Mouse (Mus musculus) liver (tissue): Measurements from ENCODE around the gene Lrp5.
A peak's percentile ranks its signal among the peaks of the same experiment; 100 is the strongest.

Experiments
- DNase-seq: peaks from one replicate; pipeline ENCODE4 v3.0.0-alpha.2; 2020; ENCODE audit warnings: mixed read lengths

Lrp5 gene

GRCm38 (mm10) chr19:3653508-3653907, 32.9 kb downstream of the Lrp5 start:
- no peak for DNase-seq

- no peak for DNase-seq
These were observed 34.4 kb downstream of the Lrp5 start for GRCm38 (mm10) chr19:3651989-3652388.

GRCm38 (mm10) chr19:3651220-3651619, 35.1 kb downstream of the Lrp5 start:
- no peak for DNase-seq

- DNase-seq, result no peak
These were observed 35.9 kb downstream of the Lrp5 start for GRCm38 (mm10) chr19:3650448-3650847.

GRCm38 (mm10) chr19:3648830-3649450, 37.4 kb downstream of the Lrp5 start:
- peak; percentile 29 for DNase-seq

- DNase-seq, result no peak
These were observed 38.4 kb downstream of the Lrp5 start for GRCm38 (mm10) chr19:3647999-3648398.

GRCm38 (mm10) chr19:3645813-3646212, 40.6 kb downstream of the Lrp5 start:
- no peak for DNase-seq

GRCm38 (mm10) chr19:3645318-3645717, 41.0 kb downstream of the Lrp5 start:
- DNase-seq, result no peak

GRCm38 (mm10) chr19:3639561-3639960, 46.8 kb downstream of the Lrp5 start:
- DNase-seq, result no peak

- peak; percentile 38 for DNase-seq
These were observed 47.7 kb downstream of the Lrp5 start for GRCm38 (mm10) chr19:3638698-3639097.

GRCm38 (mm10) chr19:3632018-3632417, 54.3 kb downstream of the Lrp5 start:
- no peak for DNase-seq

GRCm38 (mm10) chr19:3631431-3631830, 54.9 kb downstream of the Lrp5 start:
- no peak for DNase-seq

GRCm38 (mm10) chr19:3630486-3630885, 55.9 kb downstream of the Lrp5 start:
- no peak for DNase-seq

GRCm38 (mm10) chr19:3630027-3630426, 56.3 kb downstream of the Lrp5 start:
- DNase-seq, result no peak

GRCm38 (mm10) chr19:3628223-3628622, 58.1 kb downstream of the Lrp5 start:
- no peak for DNase-seq

- DNase-seq, result no peak
These were observed 61.3 kb downstream of the Lrp5 start for GRCm38 (mm10) chr19:3625111-3625510.

GRCm38 (mm10) chr19:3623824-3624223, 62.5 kb downstream of the Lrp5 start:
- peak; percentile 55 for DNase-seq

GRCm38 (mm10) chr19:3623294-3623693, 63.1 kb downstream of the Lrp5 start:
- DNase-seq, result no peak

GRCm38 (mm10) chr19:3620871-3621270, 65.5 kb downstream of the Lrp5 start:
- DNase-seq, result no peak

- DNase-seq, result peak; percentile 21
These were observed 67.0 kb downstream of the Lrp5 start for GRCm38 (mm10) chr19:3619359-3619758.

GRCm38 (mm10) chr19:3613991-3614390, 72.4 kb downstream of the Lrp5 start:
- DNase-seq, result no peak

GRCm38 (mm10) chr19:3612534-3613273, 73.7 kb downstream of the Lrp5 start:
- no peak for DNase-seq

- DNase-seq, result no peak
These were observed 74.6 kb downstream of the Lrp5 start for GRCm38 (mm10) chr19:3611730-3612129.

- DNase-seq, result no peak
These were observed 75.5 kb downstream of the Lrp5 start for GRCm38 (mm10) chr19:3610886-3611285.

- no peak for DNase-seq
These were observed 76.5 kb downstream of the Lrp5 start for GRCm38 (mm10) chr19:3609826-3610225.
